Mouse (Mus musculus): ENCODE data around the gene Uqcrc2. TPM values are rescaled to one million over a fixed set of nuclear protein-coding genes. Genes with fewer than 3 reads are reported as not detected.

Uqcrc2 gene
- polyA plus RNA-seq (2014; fragmentation: Illumina TruSeq; extraction: RNeasy Lipid Tissue Mini Kit (QIAGEN cat#74804); ENCODE audit: low read depth, low replicate concordance): 505 TPM

DNA sequence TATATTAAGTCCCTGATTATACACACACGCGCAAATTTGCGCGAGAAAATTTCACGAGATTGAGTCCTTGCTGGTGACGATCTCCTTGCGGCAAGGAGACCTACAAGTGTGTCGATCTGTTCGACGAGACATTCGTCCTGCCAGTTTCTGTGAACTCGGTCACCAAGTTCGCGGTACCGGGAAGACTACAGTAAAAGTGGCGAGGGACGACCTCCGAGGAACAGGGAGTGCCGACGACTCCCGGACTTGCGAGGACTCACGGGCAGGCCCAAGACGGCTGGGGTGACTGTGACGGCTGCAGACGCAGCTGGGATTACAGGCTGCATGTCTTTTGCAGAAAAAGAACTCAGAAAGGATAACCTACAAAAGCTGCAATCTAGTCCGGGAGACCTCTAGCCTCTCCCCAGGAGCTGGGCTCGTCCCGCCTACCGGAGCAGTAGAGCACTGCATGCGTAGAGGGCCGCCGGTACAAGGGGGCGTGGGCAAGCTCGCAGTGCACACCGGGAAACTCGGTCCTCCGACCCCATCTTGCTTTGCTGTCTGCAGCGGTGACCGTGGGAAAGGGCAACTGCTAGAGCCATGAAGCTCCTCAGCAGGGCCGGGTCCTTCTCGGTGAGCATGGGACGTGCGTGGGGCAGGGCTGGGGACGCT is at the start of gene Uqcrc2:
Gene Uqcrc2, plus strand, starts transcription at position 466 of the 651 bp plus-strand sequence.

GRCm38 (mm10) chr7:120670153-120670875 is 35.3 kb downstream of the Uqcrc2 start, which contains the start of gene Pdzd9:
Gene Pdzd9, minus strand, starts transcription at chr7:120670343.

GRCm38 (mm10) chr7:120677001-120677643 is 42.1 kb downstream of the Uqcrc2 start, which contains the start of gene Mosmo:
Gene Mosmo, plus strand, starts transcription at chr7:120677618.

Other genes starting within 250 kb of the Uqcrc2 start
- gene Abca16, start 225.5 kb upstream of the Uqcrc2 start, polyA plus RNA-seq (2014; fragmentation: Illumina TruSeq; extraction: RNeasy Lipid Tissue Mini Kit (QIAGEN cat#74804); ENCODE audit: low read depth, low replicate concordance): not detected
- not detected for gene Pdzd9, start 35.2 kb downstream of the Uqcrc2 start, polyA plus RNA-seq (2014; fragmentation: Illumina TruSeq; extraction: RNeasy Lipid Tissue Mini Kit (QIAGEN cat#74804); ENCODE audit: low read depth, low replicate concordance)
- 21.5 TPM for gene Mosmo, start 42.4 kb downstream of the Uqcrc2 start, polyA plus RNA-seq (2014; fragmentation: Illumina TruSeq; extraction: RNeasy Lipid Tissue Mini Kit (QIAGEN cat#74804); ENCODE audit: low read depth, low replicate concordance)
- gene Vwa3a, start 104.1 kb downstream of the Uqcrc2 start, polyA plus RNA-seq (2014; fragmentation: Illumina TruSeq; extraction: RNeasy Lipid Tissue Mini Kit (QIAGEN cat#74804); ENCODE audit: low read depth, low replicate concordance): not detected
- gene Gm5737, start 177.2 kb downstream of the Uqcrc2 start, polyA plus RNA-seq (2014; fragmentation: Illumina TruSeq; extraction: RNeasy Lipid Tissue Mini Kit (QIAGEN cat#74804); ENCODE audit: low read depth, low replicate concordance): not detected
- gene Eef2k, start 207.7 kb downstream of the Uqcrc2 start, polyA plus RNA-seq (2014; fragmentation: Illumina TruSeq; extraction: RNeasy Lipid Tissue Mini Kit (QIAGEN cat#74804); ENCODE audit: low read depth, low replicate concordance): 1.6 TPM

Data from liver, adult 10 weeks (tissue).